Mouse (Mus musculus): ENCODE measurements around the gene Ctnnbl1.

Gene Ctnnbl1

GRCm38 (mm10) chr2:157736854-157737850 lies at the start of gene Ctnnbl1:
Ctnnbl1 (plus strand) TSS chr2:157737401.
- peak; percentile 100 for DNase-seq (ENCODE audit: low read depth)

GRCm38 (mm10) chr2:157687506-157687905 lies 49.7 kb upstream of the Ctnnbl1 start:
- DNase-seq (ENCODE audit: low read depth), result no peak

- DNase-seq (ENCODE audit: low read depth), result no peak
These were observed 45.7 kb upstream of the Ctnnbl1 start for GRCm38 (mm10) chr2:157691266-157692105.

GRCm38 (mm10) chr2:157692365-157692932 lies 44.8 kb upstream of the Ctnnbl1 start:
- no peak for DNase-seq (ENCODE audit: low read depth)

GRCm38 (mm10) chr2:157693576-157693975 lies 43.6 kb upstream of the Ctnnbl1 start:
- no peak for DNase-seq (ENCODE audit: low read depth)

- DNase-seq (ENCODE audit: low read depth), result no peak
These were observed 40.9 kb upstream of the Ctnnbl1 start for GRCm38 (mm10) chr2:157696297-157696731.

GRCm38 (mm10) chr2:157703155-157703554 lies 34.0 kb upstream of the Ctnnbl1 start:
- DNase-seq (ENCODE audit: low read depth), result no peak

- no peak for DNase-seq (ENCODE audit: low read depth)
These were observed 32.0 kb upstream of the Ctnnbl1 start for GRCm38 (mm10) chr2:157704991-157705776.

GRCm38 (mm10) chr2:157705777-157706158 lies 31.4 kb upstream of the Ctnnbl1 start:
- no peak for DNase-seq (ENCODE audit: low read depth)

GRCm38 (mm10) chr2:157707191-157707923 lies 29.8 kb upstream of the Ctnnbl1 start:
- no peak for DNase-seq (ENCODE audit: low read depth)

GRCm38 (mm10) chr2:157712677-157713076 lies 24.5 kb upstream of the Ctnnbl1 start:
- DNase-seq (ENCODE audit: low read depth), result no peak

- DNase-seq (ENCODE audit: low read depth), result no peak
These were observed 21.5 kb upstream of the Ctnnbl1 start for GRCm38 (mm10) chr2:157715586-157716191.

- no peak for DNase-seq (ENCODE audit: low read depth)
These were observed 18.8 kb upstream of the Ctnnbl1 start for GRCm38 (mm10) chr2:157718441-157718840.

GRCm38 (mm10) chr2:157723883-157724573 lies 13.2 kb upstream of the Ctnnbl1 start:
- no peak for DNase-seq (ENCODE audit: low read depth)

- no peak for DNase-seq (ENCODE audit: low read depth)
These were observed 12.7 kb upstream of the Ctnnbl1 start for GRCm38 (mm10) chr2:157724574-157724914.

GRCm38 (mm10) chr2:157744619-157745018 lies 7.4 kb downstream of the Ctnnbl1 start:
- peak; percentile 38 for DNase-seq (ENCODE audit: low read depth)

GRCm38 (mm10) chr2:157745735-157746134 lies 8.5 kb downstream of the Ctnnbl1 start:
- peak; percentile 41 for DNase-seq (ENCODE audit: low read depth)

GRCm38 (mm10) chr2:157746558-157746957 lies 9.4 kb downstream of the Ctnnbl1 start:
- DNase-seq (ENCODE audit: low read depth), result peak; percentile 55

- no peak for DNase-seq (ENCODE audit: low read depth)
These were observed 10.8 kb downstream of the Ctnnbl1 start for GRCm38 (mm10) chr2:157747989-157748388.

GRCm38 (mm10) chr2:157750481-157750880 lies 13.3 kb downstream of the Ctnnbl1 start:
- DNase-seq (ENCODE audit: low read depth), result no peak
